Mouse (Mus musculus) common myeloid progenitor, adult 5-6 weeks (primary cell): ENCODE data around the gene Svop. TPM values are rescaled to one million over a fixed set of nuclear protein-coding genes. Genes with fewer than 3 reads are reported as not detected.

Experiments
- ATAC-seq: replicated peaks from 2 replicates; pipeline ENCODE4 v1.8.0; 2016; ENCODE audit warnings: low read depth, mild to moderate bottlenecking, moderate TSS enrichment, inconsistent platforms; ENCODE audit not compliant: poor library complexity, severe bottlenecking
- total RNA-seq: library from RNA; stranded (forward); fragments of 200-1000, 187-1606 nt; gene quantifications from 2 replicates; pipeline ENCODE4 v1.2.3, GENCODE M21; 2017

The Svop gene
- total RNA-seq, 1 experiment from 2014 or later, result not detected

DNA sequence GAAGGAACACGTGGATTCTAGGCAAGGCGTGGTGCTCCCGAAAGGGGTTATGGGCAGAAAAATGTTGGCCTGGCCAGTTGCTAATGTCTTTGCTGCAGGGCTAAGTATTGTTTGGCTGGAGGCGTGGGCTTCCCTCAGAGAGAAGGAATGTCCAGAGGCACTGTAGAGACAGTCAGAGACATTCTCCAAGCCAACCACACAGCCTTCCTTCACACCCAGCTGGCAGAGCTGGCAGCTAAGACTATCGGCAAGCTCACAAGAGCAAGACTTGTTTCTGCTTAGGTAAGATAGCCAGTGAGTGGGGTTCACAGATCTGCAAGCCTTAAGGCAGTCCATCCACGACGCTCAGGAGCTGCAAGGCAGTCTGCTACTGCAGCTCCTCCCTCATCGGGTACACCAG lies 114.1 kb downstream of the Svop start:
- ATAC-seq, result peak; percentile 67; the same call in 1 of the 2 replicates

Other genes starting within 250 kb of the Svop start
- gene Coro1c, start 182.8 kb downstream of the Svop start, total RNA-seq, result 92.4 and 106 TPM in 2 replicates
- 3.3 and 7.0 TPM in 2 replicates for gene Ssh1, start 97.7 kb downstream of the Svop start, total RNA-seq
- gene Dao, start 87.9 kb downstream of the Svop start, total RNA-seq, result not detected in 2 replicates
- gene Usp30, start 26.1 kb downstream of the Svop start, total RNA-seq, result 5.8 and 6.7 TPM in 2 replicates
- 3.6 and 11.5 TPM in 2 replicates for gene Alkbh2, start 36.6 kb upstream of the Svop start, total RNA-seq
- 27.6 and 35.1 TPM in 2 replicates for gene Ung, start 38.8 kb upstream of the Svop start, total RNA-seq
- 0.49 and 0.87 TPM in 2 replicates for gene Acacb, start 55.0 kb upstream of the Svop start, total RNA-seq
- not detected in 2 replicates for gene Foxn4, start 182.2 kb upstream of the Svop start, total RNA-seq
- 0.73 and 1.3 TPM in 2 replicates for gene Myo1h, start 197.6 kb upstream of the Svop start, total RNA-seq